Mouse (Mus musculus) olfactory bulb, adult 2 months (tissue): ENCODE data around the gene Ccdc184.

Source experiments
- CTCF ChIP-seq: fragments of 200-500 bp; IDR thresholded peaks from 2 replicates; pipeline ENCODE4 v1.5.1; 2012; ENCODE audit warnings: low read depth, mild to moderate bottlenecking, low read length, moderate library complexity; ENCODE audit not compliant: insufficient read depth
- POLR2A ChIP-seq: fragments of 200-500 bp; IDR thresholded peaks from 2 replicates; pipeline ENCODE4 v1.6.1; 2012; ENCODE audit warnings: mild to moderate bottlenecking, low read depth, low read length, moderate library complexity; ENCODE audit not compliant: insufficient read depth

DNA sequence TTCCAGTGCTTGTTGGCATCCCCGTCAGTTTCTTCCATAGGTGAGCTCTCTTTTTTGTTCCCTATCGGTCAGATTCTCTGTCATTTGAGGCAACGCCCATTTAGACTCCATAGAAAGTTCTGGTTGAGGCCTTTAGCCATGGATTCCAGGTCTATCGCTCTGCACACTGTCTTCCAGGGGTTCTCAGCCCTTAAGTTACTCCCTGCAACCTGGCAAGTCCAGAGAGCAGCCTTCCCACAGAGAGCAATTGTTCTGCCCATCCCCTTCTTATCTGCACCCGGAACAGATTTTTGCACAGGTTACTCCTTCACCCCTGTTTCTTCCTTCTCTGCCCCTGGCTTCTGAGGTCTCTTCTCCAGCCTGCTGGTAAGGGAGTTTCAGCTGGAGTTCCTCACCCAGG, 5.2 kb downstream of the Ccdc184 start:
- TF ChIP-seq POLR2A: no peak
- no peak for TF ChIP-seq CTCF
